Mouse (Mus musculus) fibroblast of lung, adult 2 months (primary cell): Measurements from ENCODE around the gene Trim67.
A peak's percentile ranks its signal among the peaks of the same experiment; 100 is the strongest.
"Not testable (repeated sequence)": the region's sequence is repeated elsewhere in the genome, so short reads cannot be mapped to it uniquely, and the experiment has no call there.

Experiments used
- DNase-seq: peaks from one replicate; pipeline ENCODE4 v3.0.0-alpha.2; 2011; ENCODE audit warnings: low read depth

Gene Trim67

GRCm38 (mm10) chr8:124833430-124834205 is 40.7 kb downstream of the Trim67 start:
- DNase-seq: no peak

GRCm38 (mm10) chr8:124835848-124836247 is 43.0 kb downstream of the Trim67 start:
- no peak for DNase-seq

- DNase-seq: no peak
Observed at GRCm38 (mm10) chr8:124836273-124836672, 43.4 kb downstream of the Trim67 start.

- DNase-seq: no peak
Observed at GRCm38 (mm10) chr8:124836907-124837306, 44.0 kb downstream of the Trim67 start.

- no peak for DNase-seq
Observed at GRCm38 (mm10) chr8:124837956-124838355, 45.1 kb downstream of the Trim67 start.

- no peak for DNase-seq
Observed at GRCm38 (mm10) chr8:124839371-124839770, 46.5 kb downstream of the Trim67 start.

GRCm38 (mm10) chr8:124840900-124841299 is 48.0 kb downstream of the Trim67 start:
- no peak for DNase-seq

- no peak for DNase-seq
Observed at GRCm38 (mm10) chr8:124841775-124842174, 48.9 kb downstream of the Trim67 start.

- DNase-seq: not testable (repeated sequence)
Observed at GRCm38 (mm10) chr8:124842929-124843328, 50.0 kb downstream of the Trim67 start.

- no peak for DNase-seq
Observed at GRCm38 (mm10) chr8:124845131-124845530, 52.2 kb downstream of the Trim67 start.

- DNase-seq: no peak
Observed at GRCm38 (mm10) chr8:124845573-124845972, 52.7 kb downstream of the Trim67 start.

GRCm38 (mm10) chr8:124853511-124853910 is 60.6 kb downstream of the Trim67 start:
- DNase-seq: no peak

GRCm38 (mm10) chr8:124859466-124859865 is 66.6 kb downstream of the Trim67 start:
- DNase-seq: no peak

GRCm38 (mm10) chr8:124860188-124860587 is 67.3 kb downstream of the Trim67 start:
- no peak for DNase-seq

GRCm38 (mm10) chr8:124862321-124863162 is 69.7 kb downstream of the Trim67 start, which contains the start of the genes Gnpat and 2810004N23Rik:
Gene Gnpat (plus strand): TSS chr8:124863033.
Gene 2810004N23Rik (minus strand): TSS chr8:124863120.
- peak; percentile 58 for DNase-seq

- DNase-seq: no peak
Observed at GRCm38 (mm10) chr8:124863163-124863677, 70.3 kb downstream of the Trim67 start.

- no peak for DNase-seq
Observed at GRCm38 (mm10) chr8:124863729-124864128, 70.8 kb downstream of the Trim67 start.

- no peak for DNase-seq
Observed at GRCm38 (mm10) chr8:124866669-124867068, 73.8 kb downstream of the Trim67 start.

- DNase-seq: no peak
Observed at GRCm38 (mm10) chr8:124867126-124867525, 74.2 kb downstream of the Trim67 start.

GRCm38 (mm10) chr8:124869708-124870107 is 76.8 kb downstream of the Trim67 start:
- no peak for DNase-seq

- DNase-seq: no peak
Observed at GRCm38 (mm10) chr8:124871474-124871873, 78.6 kb downstream of the Trim67 start.

- no peak for DNase-seq
Observed at GRCm38 (mm10) chr8:124872081-124872480, 79.2 kb downstream of the Trim67 start.

GRCm38 (mm10) chr8:124872690-124873089 is 79.8 kb downstream of the Trim67 start:
- DNase-seq: no peak
